In the genomic region with DNA sequence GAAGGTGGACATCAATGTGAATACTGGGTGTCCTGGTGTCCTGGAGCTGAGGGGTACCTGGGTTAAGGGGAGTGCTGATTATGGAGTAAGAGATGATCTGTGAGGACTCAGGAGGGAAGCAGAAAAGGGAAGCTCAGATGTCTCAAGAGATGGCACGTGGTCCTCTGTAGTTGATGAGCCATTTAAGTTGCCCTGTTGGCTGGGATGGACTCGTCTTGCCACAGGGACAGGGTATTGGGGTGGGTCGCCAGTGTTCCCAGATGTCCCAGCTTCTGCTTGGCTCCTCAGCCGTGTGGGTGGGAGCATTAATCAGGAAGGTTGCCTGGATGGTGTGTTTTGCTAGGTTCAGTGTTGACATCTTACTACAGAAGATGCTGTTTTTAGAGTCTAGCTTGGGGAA, we compare ENCODE assay signal across 9 mouse cellular contexts. TPM values are rescaled to one million over a fixed set of nuclear protein-coding genes. Genes with fewer than 3 reads are reported as not detected.
DNase-seq lines count a peak whose midpoint lies in the region; ATAC-seq and TF ChIP-seq lines count a peak whose summit lies in the region.
"Had no signal": no experiment of that assay in that cellular context is flagged by ENCODE, and none has a peak within 500 bp of the region (broad histone marks: within the 10 kb centered on the region; RNA-seq: fewer than 3 reads in every experiment).

No protein-coding gene starts in this region.

- H3K36me3 ChIP-seq in hindbrain, postnatal 0 days (ENCODE audit: insufficient read depth, low read length) = 0 out of 2 replicates have a peak, but pooled peaks cover 4% of the 10 kb centered on the region
- H3K36me3 ChIP-seq in hindbrain, embryonic 14.5 days (replicated peaks; ENCODE audit: control insufficient read depth, insufficient read depth) = peaks cover 15% of the 10 kb centered on the region; the same call in 1 of the 2 replicates
- peaks cover 11% of the 10 kb centered on the region for H3K36me3 ChIP-seq in neural tube, embryonic 12.5 days
- 0 out of 2 replicates have a peak, but pooled peaks cover 5% of the 10 kb centered on the region for H3K36me3 ChIP-seq in intestine, postnatal 0 days (ENCODE audit: control insufficient read depth, insufficient read depth)
- no peaks in the 10 kb centered on the region for H3K36me3 ChIP-seq in myocyte (ENCODE audit: control insufficient read depth, insufficient read depth)
- peaks cover 13% of the 10 kb centered on the region for H3K36me3 ChIP-seq in heart, embryonic 12.5 days
- peaks cover 13% of the 10 kb centered on the region; the same call in 1 of the 2 replicates for H3K36me3 ChIP-seq in heart, embryonic 10.5 days

- H3K27me3 ChIP-seq in hindbrain, postnatal 0 days (ENCODE audit: insufficient read depth, low read length) = no peaks in the 10 kb centered on the region
- H3K27me3 ChIP-seq in hindbrain, embryonic 14.5 days (ENCODE audit: control insufficient read depth, insufficient read depth, low read length) = no peaks in the 10 kb centered on the region
- H3K27me3 ChIP-seq in neural tube, embryonic 12.5 days (replicated peaks) = no peaks in the 10 kb centered on the region
- no peaks in the 10 kb centered on the region for H3K27me3 ChIP-seq in intestine, postnatal 0 days (replicated peaks; ENCODE audit: control insufficient read depth, insufficient read depth, low read length)
- no peaks in the 10 kb centered on the region for H3K27me3 ChIP-seq in myocyte (ENCODE audit: control insufficient read depth, insufficient read depth, insufficient read length)
- H3K27me3 ChIP-seq in heart, embryonic 12.5 days (replicated peaks) = no peaks in the 10 kb centered on the region
- no peaks in the 10 kb centered on the region for H3K27me3 ChIP-seq in heart, embryonic 10.5 days (ENCODE audit: insufficient read depth, poor library complexity, severe bottlenecking)
- H3K27me3 ChIP-seq: embryonic facial prominence, embryonic 13.5 days had no signal

- no peak overlapping the region for H3ac ChIP-seq in myocyte (ENCODE audit: control insufficient read depth, insufficient read length)

- peaks cover 21% of the 10 kb centered on the region for H3K79me2 ChIP-seq in myocyte (ENCODE audit: control insufficient read depth, insufficient read depth)

- no peak for ATAC-seq in hindbrain, postnatal 0 days
- ATAC-seq in hindbrain, embryonic 14.5 days (ENCODE audit: low FRiP score) = no peak
- ATAC-seq in neural tube, embryonic 12.5 days (ENCODE audit: low FRiP score, low read depth) = no peak
- no peak for ATAC-seq in intestine, postnatal 0 days
- ATAC-seq in heart, embryonic 12.5 days (ENCODE audit: insufficient number of reproducible peaks, low FRiP score) = no peak

- no peaks in the 10 kb centered on the region for H3K9me3 ChIP-seq in hindbrain, postnatal 0 days (ENCODE audit: low read length)
- no peaks in the 10 kb centered on the region for H3K9me3 ChIP-seq in hindbrain, embryonic 14.5 days (ENCODE audit: control insufficient read depth, low read length)
- no peaks in the 10 kb centered on the region for H3K9me3 ChIP-seq in neural tube, embryonic 12.5 days
- no peaks in the 10 kb centered on the region for H3K9me3 ChIP-seq in intestine, postnatal 0 days (ENCODE audit: control insufficient read depth)
- H3K9me3 ChIP-seq in heart, embryonic 12.5 days (replicated peaks) = no peaks in the 10 kb centered on the region
- H3K9me3 ChIP-seq in heart, embryonic 10.5 days = no peaks in the 10 kb centered on the region
- H3K9me3 ChIP-seq: embryonic facial prominence, embryonic 13.5 days had no signal

- DNase-seq in hindbrain, postnatal 0 days (ENCODE audit: low spot score) = no peak
- DNase-seq in hindbrain, embryonic 14.5 days (ENCODE audit: low spot score) = no peak
- DNase-seq in neural tube, embryonic 10.5 days (ENCODE audit: extremely low spot score, low spot score) = no peak
- DNase-seq in heart, embryonic 10.5 days (ENCODE audit: low spot score) = no peak

- peaks cover 7% of the 10 kb centered on the region for H3K4me1 ChIP-seq in hindbrain, postnatal 0 days (ENCODE audit: insufficient read depth, low read length)
- peaks cover 19% of the 10 kb centered on the region for H3K4me1 ChIP-seq in hindbrain, embryonic 14.5 days (replicated peaks; ENCODE audit: control insufficient read depth, insufficient read depth, low read length)
- peaks cover 19% of the 10 kb centered on the region for H3K4me1 ChIP-seq in neural tube, embryonic 12.5 days
- H3K4me1 ChIP-seq in intestine, postnatal 0 days (replicated peaks; ENCODE audit: control insufficient read depth, insufficient read depth, low read length) = 0 out of 2 replicates have a peak, but pooled peaks cover 3% of the 10 kb centered on the region
- H3K4me1 ChIP-seq in heart, embryonic 12.5 days (replicated peaks) = peaks cover 37% of the 10 kb centered on the region
- peaks cover 28% of the 10 kb centered on the region for H3K4me1 ChIP-seq in heart, embryonic 10.5 days

- no peak for TF ChIP-seq POLR2A in myocyte (IDR thresholded peaks at IDR 0.05; ENCODE audit: insufficient read length, low read depth)

- no peak overlapping the region for H3K9ac ChIP-seq in hindbrain, postnatal 0 days (replicated peaks; ENCODE audit: low read length)
- no peak overlapping the region for H3K9ac ChIP-seq in hindbrain, embryonic 14.5 days
- H3K9ac ChIP-seq in neural tube, embryonic 12.5 days = no peak overlapping the region
- no peak overlapping the region for H3K9ac ChIP-seq in intestine, postnatal 0 days (ENCODE audit: low read depth, low read length)
- no peak overlapping the region for H3K9ac ChIP-seq in heart, embryonic 12.5 days

- H3K27ac ChIP-seq in hindbrain, postnatal 0 days = no peak overlapping the region
- no peak overlapping the region for H3K27ac ChIP-seq in hindbrain, embryonic 14.5 days
- H3K27ac ChIP-seq in neural tube, embryonic 12.5 days = no peak overlapping the region
- no peak overlapping the region for H3K27ac ChIP-seq in intestine, postnatal 0 days (ENCODE audit: low read depth, low read length)
- H3K27ac ChIP-seq in heart, embryonic 12.5 days (ENCODE audit: poor library complexity, severe bottlenecking) = no peak overlapping the region
- no peak overlapping the region for H3K27ac ChIP-seq in heart, embryonic 10.5 days

- no peak for TF ChIP-seq CTCF in hindbrain, postnatal 0 days (IDR thresholded peaks at IDR 0.05; ENCODE audit: low read depth)
- TF ChIP-seq CTCF in intestine, postnatal 0 days (IDR thresholded peaks at IDR 0.05; ENCODE audit: low read depth) = no peak

- no peak overlapping the region for H3K4me3 ChIP-seq in hindbrain, postnatal 0 days (ENCODE audit: low read length)
- H3K4me3 ChIP-seq in hindbrain, embryonic 14.5 days (replicated peaks; ENCODE audit: low read length) = no peak overlapping the region
- no peak overlapping the region for H3K4me3 ChIP-seq in neural tube, embryonic 12.5 days
- no peak overlapping the region for H3K4me3 ChIP-seq in intestine, postnatal 0 days (ENCODE audit: low read depth, low read length)
- H3K4me3 ChIP-seq in myocyte = peak overlapping the region; percentile 86
- H3K4me3 ChIP-seq in heart, embryonic 12.5 days = no peak overlapping the region
- H3K4me3 ChIP-seq in heart, embryonic 10.5 days = no peak overlapping the region

- 95% methylated on average over 4 of the region's 4 CpGs for WGBS in hindbrain, postnatal 0 days
- WGBS in hindbrain, embryonic 14.5 days = 78% methylated on average over 4 of the region's 4 CpGs
- WGBS in neural tube, embryonic 12.5 days = 91% methylated on average over 4 of the region's 4 CpGs
- 88% methylated on average over 4 of the region's 4 CpGs for WGBS in intestine, postnatal 0 days
- 83% methylated on average over 4 of the region's 4 CpGs for WGBS in heart, embryonic 12.5 days
- WGBS in heart, embryonic 10.5 days = 87% methylated on average over 4 of the region's 4 CpGs

- 0 out of 2 replicates have a peak overlapping the region, but pooled peaks have one; percentile 93 for H3K4me2 ChIP-seq in hindbrain, postnatal 0 days (ENCODE audit: low read depth, low read length)
- no peak overlapping the region for H3K4me2 ChIP-seq in hindbrain, embryonic 14.5 days (replicated peaks)
- peak overlapping the region; percentile 83; the same call in 1 of the 2 replicates for H3K4me2 ChIP-seq in neural tube, embryonic 12.5 days (replicated peaks)
- 0 out of 2 replicates have a peak overlapping the region, but pooled peaks have one; percentile 87 for H3K4me2 ChIP-seq in intestine, postnatal 0 days (replicated peaks; ENCODE audit: low read depth)
- no peak overlapping the region for H3K4me2 ChIP-seq in myocyte (ENCODE audit: low read depth)
- no peak overlapping the region for H3K4me2 ChIP-seq in heart, embryonic 12.5 days

RNA-seq across cellular contexts. Expression of a gene that starts 2.2 kb away (rescaled TPM):
- 110 and 143 TPM in 2 replicates for total RNA-seq in hindbrain, postnatal 0 days (2014; rRNA removed)
- polyA plus RNA-seq in hindbrain, postnatal 0 days (2015; fragmentation: Nextera tagmentation; extraction: Ambion mirVana) = 162 and 175 TPM in 2 replicates
- 114 and 126 TPM in 2 replicates for polyA plus RNA-seq in hindbrain, embryonic 14.5 days (2014; fragmentation: Nextera tagmentation; extraction: Ambion mirVana)
- 142 and 144 TPM in 2 replicates for polyA plus RNA-seq in neural tube, embryonic 12.5 days (2016; fragmentation: Nextera tagmentation; extraction: Ambion mirVana)
- polyA plus RNA-seq in intestine, postnatal 0 days (2015; fragmentation: Nextera tagmentation; extraction: Ambion mirVana) = 152 and 153 TPM in 2 replicates
- polyA plus RNA-seq in myocyte (2012; fragmentation: generic; extraction: Trizol) = 152 TPM
- polyA plus RNA-seq in heart, embryonic 12.5 days (2016; fragmentation: Nextera tagmentation; extraction: Ambion mirVana) = 128 and 132 TPM in 2 replicates
- 157 and 170 TPM in 2 replicates for polyA plus RNA-seq in heart, embryonic 10.5 days (2016; fragmentation: Nextera tagmentation; extraction: Ambion mirVana)

RNA-seq across cellular contexts. Expression of a gene that starts 6.2 kb away (rescaled TPM):
- 45.8 and 58.9 TPM in 2 replicates for total RNA-seq in hindbrain, postnatal 0 days (2014; rRNA removed)
- polyA plus RNA-seq in hindbrain, postnatal 0 days (2015; fragmentation: Nextera tagmentation; extraction: Ambion mirVana) = 39.4 and 41.6 TPM in 2 replicates
- 24.5 and 25.8 TPM in 2 replicates for polyA plus RNA-seq in hindbrain, embryonic 14.5 days (2014; fragmentation: Nextera tagmentation; extraction: Ambion mirVana)
- polyA plus RNA-seq in neural tube, embryonic 12.5 days (2016; fragmentation: Nextera tagmentation; extraction: Ambion mirVana) = 26.7 and 27.1 TPM in 2 replicates
- 38.5 and 39.9 TPM in 2 replicates for polyA plus RNA-seq in intestine, postnatal 0 days (2015; fragmentation: Nextera tagmentation; extraction: Ambion mirVana)
- polyA plus RNA-seq in myocyte (2012; fragmentation: generic; extraction: Trizol) = 87.5 TPM
- polyA plus RNA-seq in heart, embryonic 12.5 days (2016; fragmentation: Nextera tagmentation; extraction: Ambion mirVana) = 50.2 and 62.4 TPM in 2 replicates
- 39.0 and 50.5 TPM in 2 replicates for polyA plus RNA-seq in heart, embryonic 10.5 days (2016; fragmentation: Nextera tagmentation; extraction: Ambion mirVana)

RNA-seq across cellular contexts. Expression of a gene that starts 14.0 kb away (rescaled TPM):
- total RNA-seq in hindbrain, postnatal 0 days (2014; rRNA removed) = 141 and 166 TPM in 2 replicates
- polyA plus RNA-seq in hindbrain, postnatal 0 days (2015; fragmentation: Nextera tagmentation; extraction: Ambion mirVana) = 16.0 and 16.4 TPM in 2 replicates
- polyA plus RNA-seq in hindbrain, embryonic 14.5 days (2014; fragmentation: Nextera tagmentation; extraction: Ambion mirVana) = 13.6 and 15.6 TPM in 2 replicates
- polyA plus RNA-seq in neural tube, embryonic 12.5 days (2016; fragmentation: Nextera tagmentation; extraction: Ambion mirVana) = 26.2 and 32.1 TPM in 2 replicates
- polyA plus RNA-seq in intestine, postnatal 0 days (2015; fragmentation: Nextera tagmentation; extraction: Ambion mirVana) = 6.3 and 6.5 TPM in 2 replicates
- 98.4 TPM for polyA plus RNA-seq in myocyte (2012; fragmentation: generic; extraction: Trizol)
- 9.4 and 10.1 TPM in 2 replicates for polyA plus RNA-seq in heart, embryonic 12.5 days (2016; fragmentation: Nextera tagmentation; extraction: Ambion mirVana)
- polyA plus RNA-seq in heart, embryonic 10.5 days (2016; fragmentation: Nextera tagmentation; extraction: Ambion mirVana) = 2.8 and 3.6 TPM in 2 replicates

RNA-seq across cellular contexts. Expression of a gene that starts 20.9 kb away (rescaled TPM):
- 57.6 and 80.2 TPM in 2 replicates for total RNA-seq in hindbrain, postnatal 0 days (2014; rRNA removed)
- 82.6 and 90.6 TPM in 2 replicates for polyA plus RNA-seq in hindbrain, postnatal 0 days (2015; fragmentation: Nextera tagmentation; extraction: Ambion mirVana)
- 131 and 133 TPM in 2 replicates for polyA plus RNA-seq in hindbrain, embryonic 14.5 days (2014; fragmentation: Nextera tagmentation; extraction: Ambion mirVana)
- polyA plus RNA-seq in neural tube, embryonic 12.5 days (2016; fragmentation: Nextera tagmentation; extraction: Ambion mirVana) = 203 and 204 TPM in 2 replicates
- polyA plus RNA-seq in intestine, postnatal 0 days (2015; fragmentation: Nextera tagmentation; extraction: Ambion mirVana) = 54.7 and 65.1 TPM in 2 replicates
- 24.7 TPM for polyA plus RNA-seq in myocyte (2012; fragmentation: generic; extraction: Trizol)
- 137 TPM in 2 replicates for polyA plus RNA-seq in heart, embryonic 12.5 days (2016; fragmentation: Nextera tagmentation; extraction: Ambion mirVana)
- polyA plus RNA-seq in heart, embryonic 10.5 days (2016; fragmentation: Nextera tagmentation; extraction: Ambion mirVana) = 131 and 150 TPM in 2 replicates

RNA-seq across cellular contexts. Expression of a gene that starts 29.9 kb away (rescaled TPM):
- 0.04 and 1.5 TPM in 2 replicates for total RNA-seq in hindbrain, postnatal 0 days (2014; rRNA removed)
- 0.13 and 0.23 TPM in 2 replicates for polyA plus RNA-seq in hindbrain, postnatal 0 days (2015; fragmentation: Nextera tagmentation; extraction: Ambion mirVana)
- polyA plus RNA-seq in hindbrain, embryonic 14.5 days (2014; fragmentation: Nextera tagmentation; extraction: Ambion mirVana) = 0.40 and 0.41 TPM in 2 replicates
- 0.28 and 0.56 TPM in 2 replicates for polyA plus RNA-seq in neural tube, embryonic 12.5 days (2016; fragmentation: Nextera tagmentation; extraction: Ambion mirVana)
- polyA plus RNA-seq in intestine, postnatal 0 days (2015; fragmentation: Nextera tagmentation; extraction: Ambion mirVana) = 0.16 and 0.22 TPM in 2 replicates
- 0.17 TPM for polyA plus RNA-seq in myocyte (2012; fragmentation: generic; extraction: Trizol)
- 0.13 and 0.19 TPM in 2 replicates for polyA plus RNA-seq in heart, embryonic 12.5 days (2016; fragmentation: Nextera tagmentation; extraction: Ambion mirVana)
- polyA plus RNA-seq in heart, embryonic 10.5 days (2016; fragmentation: Nextera tagmentation; extraction: Ambion mirVana) = 0.13 and 0.14 TPM in 2 replicates

Comparison
In these comparisons a context has a peak if more than half of its experiments do, and no peak if none do; other contexts are left out.
1. H3K4me2 ChIP-seq: peak in hindbrain, postnatal 0 days (single experiment), neural tube, embryonic 12.5 days (single experiment) and intestine, postnatal 0 days (single experiment); none in hindbrain, embryonic 14.5 days (single experiment), myocyte (single experiment) and heart, embryonic 12.5 days (single experiment).